ENCODE assay signal across 8 mouse cellular contexts in genomic region chr15:80024331-80025313, GRCm38 (mm10). TPM values are rescaled to one million over a fixed set of nuclear protein-coding genes. Genes with fewer than 3 reads are reported as not detected.
A peak's percentile ranks its signal among the peaks of the same experiment; 100 is the strongest.
DNase-seq lines count a peak whose midpoint lies in the region; ATAC-seq lines count a peak whose summit lies in the region.

No protein-coding gene starts in this region.

- H3K36me3 ChIP-seq in forebrain, embryonic 10.5 days (replicated peaks): no peaks in the 10 kb centered on the region
- H3K36me3 ChIP-seq in forebrain, embryonic 12.5 days (replicated peaks): no peaks in the 10 kb centered on the region
- no peaks in the 10 kb centered on the region for H3K36me3 ChIP-seq in midbrain, embryonic 10.5 days
- H3K36me3 ChIP-seq in midbrain, embryonic 15.5 days (replicated peaks): no peaks in the 10 kb centered on the region
- no peaks in the 10 kb centered on the region for H3K36me3 ChIP-seq in forebrain, embryonic 13.5 days (ENCODE audit: poor library complexity, severe bottlenecking)

- intact Hi-C loops in heart, postnatal 10 days (cut with DNase I): no loop called here

- no peak overlapping the region for H3K4me3 ChIP-seq in forebrain, embryonic 10.5 days
- H3K4me3 ChIP-seq in forebrain, embryonic 12.5 days (replicated peaks): no peak overlapping the region
- H3K4me3 ChIP-seq in midbrain, embryonic 10.5 days: no peak overlapping the region
- H3K4me3 ChIP-seq in midbrain, embryonic 15.5 days: no peak overlapping the region
- no peak overlapping the region for H3K4me3 ChIP-seq in forebrain, embryonic 13.5 days

- H3K27me3 ChIP-seq in forebrain, embryonic 10.5 days (ENCODE audit: poor library complexity, severe bottlenecking): peaks cover 11% of the 10 kb centered on the region
- no peaks in the 10 kb centered on the region; the same call in 1 of the 2 replicates for H3K27me3 ChIP-seq in forebrain, embryonic 12.5 days
- no peaks in the 10 kb centered on the region for H3K27me3 ChIP-seq in midbrain, embryonic 10.5 days (ENCODE audit: low read depth, poor library complexity, severe bottlenecking)
- H3K27me3 ChIP-seq in midbrain, embryonic 15.5 days (replicated peaks): no peaks in the 10 kb centered on the region
- 0 out of 2 replicates have a peak, but pooled peaks cover 4% of the 10 kb centered on the region for H3K27me3 ChIP-seq in forebrain, embryonic 13.5 days

- H3K4me1 ChIP-seq in forebrain, embryonic 10.5 days: peaks cover 50% of the 10 kb centered on the region
- peaks cover 17% of the 10 kb centered on the region for H3K4me1 ChIP-seq in forebrain, embryonic 12.5 days
- peaks cover 29% of the 10 kb centered on the region for H3K4me1 ChIP-seq in midbrain, embryonic 10.5 days
- peaks cover 15% of the 10 kb centered on the region for H3K4me1 ChIP-seq in midbrain, embryonic 15.5 days
- H3K4me1 ChIP-seq in forebrain, embryonic 13.5 days: peaks cover 16% of the 10 kb centered on the region

- H3K9me3 ChIP-seq in forebrain, embryonic 10.5 days: no peaks in the 10 kb centered on the region
- H3K9me3 ChIP-seq in forebrain, embryonic 12.5 days: no peaks in the 10 kb centered on the region
- no peaks in the 10 kb centered on the region for H3K9me3 ChIP-seq in midbrain, embryonic 10.5 days (replicated peaks)
- no peaks in the 10 kb centered on the region for H3K9me3 ChIP-seq in midbrain, embryonic 15.5 days
- no peaks in the 10 kb centered on the region for H3K9me3 ChIP-seq in forebrain, embryonic 13.5 days (replicated peaks)

- H3K4me2 ChIP-seq in forebrain, embryonic 12.5 days: no peak overlapping the region
- H3K4me2 ChIP-seq in midbrain, embryonic 15.5 days: no peak overlapping the region
- H3K4me2 ChIP-seq in forebrain, embryonic 13.5 days: no peak overlapping the region

- DNase-seq in forebrain, embryonic 10.5 days (ENCODE audit: extremely low spot score, low spot score): no peak
- DNase-seq in midbrain, embryonic 10.5 days (ENCODE audit: low spot score): no peak
- peak; percentile 65 to 67 for DNase-seq in heart, postnatal 10 days
- DNase-seq in right cerebral cortex, postnatal 10 days (ENCODE audit: low spot score in 2 of 2): peak; percentile 48 to 71
- no peak for DNase-seq in thymus, postnatal 36 days

- no peak overlapping the region for H3K9ac ChIP-seq in forebrain, embryonic 12.5 days
- H3K9ac ChIP-seq in midbrain, embryonic 15.5 days: no peak overlapping the region
- no peak overlapping the region for H3K9ac ChIP-seq in forebrain, embryonic 13.5 days

- WGBS in forebrain, embryonic 10.5 days: 45% methylated on average over 11 of the region's 11 CpGs
- WGBS in forebrain, embryonic 12.5 days: 46% methylated on average over 11 of the region's 11 CpGs
- 38% methylated on average over 11 of the region's 11 CpGs for WGBS in midbrain, embryonic 10.5 days
- WGBS in midbrain, embryonic 15.5 days: 29% methylated on average over 11 of the region's 11 CpGs
- 38% methylated on average over 11 of the region's 11 CpGs for WGBS in forebrain, embryonic 13.5 days

- ATAC-seq in forebrain, embryonic 12.5 days (ENCODE audit: low FRiP score): no peak
- no peak for ATAC-seq in midbrain, embryonic 15.5 days (replicated peaks)
- no peak for ATAC-seq in forebrain, embryonic 13.5 days

- peak overlapping the region; percentile 71 for H3K27ac ChIP-seq in forebrain, embryonic 10.5 days
- H3K27ac ChIP-seq in forebrain, embryonic 12.5 days: no peak overlapping the region
- H3K27ac ChIP-seq in midbrain, embryonic 10.5 days (replicated peaks): peak overlapping the region; percentile 73
- H3K27ac ChIP-seq in midbrain, embryonic 15.5 days: no peak overlapping the region
- no peak overlapping the region for H3K27ac ChIP-seq in forebrain, embryonic 13.5 days

RNA-seq across cellular contexts. Expression of gene Pdgfb, which starts 9.8 kb away (rescaled TPM):
- 1.8 TPM in 2 replicates for polyA plus RNA-seq in forebrain, embryonic 10.5 days (2016; fragmentation: Nextera tagmentation; extraction: Ambion mirVana)
- 2.1 and 2.3 TPM in 2 replicates for polyA plus RNA-seq in forebrain, embryonic 12.5 days (2016; fragmentation: Nextera tagmentation; extraction: Ambion mirVana)
- polyA plus RNA-seq in midbrain, embryonic 10.5 days (2016; fragmentation: Nextera tagmentation; extraction: Ambion mirVana): 1.4 and 1.7 TPM in 2 replicates
- polyA plus RNA-seq in midbrain, embryonic 15.5 days (2015; fragmentation: Nextera tagmentation; extraction: Ambion mirVana): 4.4 and 4.8 TPM in 2 replicates
- 10 to 100 TPM; 49.2 to 56.2 TPM for total RNA-seq in heart, postnatal 10 days (2021)
- polyA plus RNA-seq in forebrain, embryonic 13.5 days (2015; fragmentation: Nextera tagmentation; extraction: Ambion mirVana): 1.9 and 2.1 TPM in 2 replicates

RNA-seq across cellular contexts. Expression of gene Cbx7, which starts 53.7 kb away (rescaled TPM):
- 2.8 and 3.9 TPM in 2 replicates for polyA plus RNA-seq in forebrain, embryonic 10.5 days (2016; fragmentation: Nextera tagmentation; extraction: Ambion mirVana)
- 3.3 and 3.6 TPM in 2 replicates for polyA plus RNA-seq in forebrain, embryonic 12.5 days (2016; fragmentation: Nextera tagmentation; extraction: Ambion mirVana)
- polyA plus RNA-seq in midbrain, embryonic 10.5 days (2016; fragmentation: Nextera tagmentation; extraction: Ambion mirVana): 2.9 and 3.5 TPM in 2 replicates
- 4.7 and 5.8 TPM in 2 replicates for polyA plus RNA-seq in midbrain, embryonic 15.5 days (2015; fragmentation: Nextera tagmentation; extraction: Ambion mirVana)
- total RNA-seq in heart, postnatal 10 days (2021): 1 to 10 TPM; 3.0 to 3.8 TPM
- polyA plus RNA-seq in forebrain, embryonic 13.5 days (2015; fragmentation: Nextera tagmentation; extraction: Ambion mirVana): 2.5 and 2.9 TPM in 2 replicates

Comparison
In these comparisons a context has a peak if more than half of its experiments do, and no peak if none do; other contexts are left out.
1. H3K27ac ChIP-seq: peak in forebrain, embryonic 10.5 days (single experiment) and midbrain, embryonic 10.5 days (single experiment); none in forebrain, embryonic 12.5 days (single experiment), midbrain, embryonic 15.5 days (single experiment) and forebrain, embryonic 13.5 days (single experiment).
2. DNase-seq: peak in heart, postnatal 10 days (2 of 2) and right cerebral cortex, postnatal 10 days (2 of 2); none in forebrain, embryonic 10.5 days (single experiment), midbrain, embryonic 10.5 days (single experiment) and thymus, postnatal 36 days (0 of 2).